Mouse (Mus musculus) kidney, postnatal 25 days (tissue): Measurements from ENCODE around the gene Dpf3.

ENCODE experiments used
- DNase-seq, 2 experiments: peaks; one replicate each; pipeline ENCODE4 v3.0.0; 2021; ENCODE audit warnings: mixed read lengths in 2 of 2

Gene Dpf3

GRCm38 (mm10) chr12:83405374-83406125 lies 82.0 kb downstream of the Dpf3 start:
- peak in 1 of 2 experiments; percentile 38 for DNase-seq

- no peak for DNase-seq
These were observed 85.2 kb downstream of the Dpf3 start for GRCm38 (mm10) chr12:83402270-83402669.

- DNase-seq = no peak
These were observed 95.5 kb downstream of the Dpf3 start for GRCm38 (mm10) chr12:83392011-83392410.

DNA sequence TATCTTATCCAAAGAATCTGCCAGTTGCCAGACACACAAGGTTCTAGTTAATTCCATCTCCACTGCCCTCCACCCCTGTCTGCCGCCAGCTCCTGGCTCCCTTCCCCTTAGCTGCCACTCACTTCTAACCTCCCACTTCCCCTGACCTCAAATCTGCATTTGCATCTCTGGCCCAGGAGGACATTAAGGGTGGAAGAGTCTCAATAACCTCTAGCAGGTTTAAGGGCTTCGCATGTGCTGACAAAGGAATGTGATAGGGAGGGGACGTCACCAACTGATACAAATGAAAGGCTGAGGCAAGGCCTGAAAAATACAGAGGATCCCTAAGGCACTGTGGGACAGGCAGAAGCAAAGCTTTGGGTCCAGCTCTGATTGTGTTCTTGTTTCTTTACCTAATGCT lies 100.0 kb downstream of the Dpf3 start:
- DNase-seq = no peak

DNA sequence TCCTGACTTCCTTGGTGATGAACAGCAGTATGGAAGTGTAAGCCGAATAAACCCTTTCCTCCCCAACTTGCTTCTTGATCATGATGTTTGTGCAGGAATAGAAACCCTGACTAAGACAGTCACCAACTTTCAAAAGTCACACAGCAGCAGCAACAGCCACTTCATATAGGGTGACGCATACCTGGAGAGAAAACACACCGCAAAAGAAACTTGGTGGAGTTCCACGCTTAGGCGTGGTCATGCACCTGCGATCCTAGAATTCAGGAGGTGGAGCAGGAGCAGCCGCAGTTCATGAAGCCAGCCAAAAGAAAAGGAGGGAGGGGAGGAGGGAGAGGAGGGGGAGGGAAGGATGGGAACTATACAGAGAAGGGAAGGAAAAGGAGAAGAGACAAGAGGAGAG lies 106.4 kb downstream of the Dpf3 start:
- peak in 1 of 2 experiments; percentile 11 for DNase-seq

DNA sequence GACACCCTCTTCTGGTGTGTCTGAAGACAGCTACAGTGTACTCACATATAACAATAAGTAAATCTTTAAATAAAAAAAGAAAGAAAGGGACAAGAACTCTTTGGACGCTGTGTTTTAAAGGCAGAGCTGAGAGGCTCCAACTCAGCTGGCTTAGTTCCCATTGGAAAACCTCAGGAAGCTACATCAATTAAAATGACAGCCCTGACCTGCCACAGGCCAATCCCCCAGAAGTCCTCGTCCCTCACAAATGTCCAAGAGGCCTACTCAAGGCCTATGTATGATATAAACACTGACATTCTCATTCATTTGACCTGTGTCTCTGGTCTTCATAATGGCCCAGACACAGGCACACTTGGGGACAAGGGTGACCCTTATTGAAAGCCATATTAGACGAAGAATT lies 107.5 kb downstream of the Dpf3 start:
- DNase-seq = peak in 1 of 2 experiments; percentile 4

DNA sequence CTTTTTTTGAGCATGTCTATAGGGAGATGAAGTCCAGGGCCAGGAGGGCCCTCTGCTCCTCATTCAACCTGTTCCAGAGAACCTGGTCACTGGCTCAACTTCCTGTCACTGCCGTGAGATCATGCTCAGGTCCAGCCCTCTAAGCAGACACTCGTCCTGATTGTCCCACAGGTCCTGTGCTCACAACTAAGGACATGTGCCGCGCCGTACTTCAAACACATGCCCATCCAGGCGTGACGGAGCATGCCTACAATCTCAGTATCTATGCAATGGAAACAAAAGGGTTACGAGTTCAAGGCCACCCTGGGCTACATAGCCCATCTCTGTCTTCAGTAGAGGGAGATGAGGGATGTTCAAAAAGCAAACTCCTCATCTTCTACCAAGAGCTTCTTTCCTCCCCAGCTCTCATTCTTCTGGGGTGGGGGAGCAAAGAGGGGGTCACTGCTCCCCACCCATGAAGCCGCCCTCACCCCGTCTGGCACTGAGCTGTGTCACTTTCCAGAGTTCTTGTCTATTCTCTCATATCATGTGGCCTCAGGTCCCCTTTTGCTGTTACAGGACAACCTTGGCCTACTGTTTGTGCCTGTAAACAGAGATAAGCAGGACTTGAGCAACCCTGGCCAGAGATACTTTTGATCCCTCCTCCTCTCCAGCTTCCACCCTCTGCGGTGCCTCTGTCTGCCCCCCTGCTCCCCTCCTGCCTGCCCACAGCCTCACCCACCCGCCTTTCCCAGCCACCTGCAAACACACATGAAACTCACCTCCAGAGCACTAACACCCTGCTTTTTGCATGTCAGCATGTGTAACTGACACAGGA lies 112.3 kb downstream of the Dpf3 start:
- DNase-seq = peak in 1 of 2 experiments; percentile 23

GRCm38 (mm10) chr12:83373081-83373480 lies 114.4 kb downstream of the Dpf3 start:
- peak in 1 of 2 experiments; percentile 2 for DNase-seq

DNA sequence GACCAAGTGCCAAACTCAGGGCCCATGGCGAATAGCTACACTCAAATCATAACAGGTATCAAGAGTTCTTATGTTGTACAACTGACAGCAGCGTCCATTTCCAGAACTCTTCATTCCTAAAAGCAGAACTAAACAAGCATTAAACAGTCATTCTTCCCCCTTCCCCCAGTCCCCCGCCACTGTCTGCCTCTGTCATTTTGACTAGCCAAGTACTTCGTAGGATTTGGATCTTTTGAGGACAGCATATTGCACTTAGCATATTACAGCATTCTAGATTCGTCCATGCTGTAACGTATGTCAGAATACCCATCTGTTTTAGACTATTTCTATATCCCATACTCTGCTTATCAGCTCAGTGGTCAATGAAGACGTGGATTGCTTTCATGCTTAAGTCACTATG lies 115.2 kb downstream of the Dpf3 start:
- DNase-seq = no peak

DNA sequence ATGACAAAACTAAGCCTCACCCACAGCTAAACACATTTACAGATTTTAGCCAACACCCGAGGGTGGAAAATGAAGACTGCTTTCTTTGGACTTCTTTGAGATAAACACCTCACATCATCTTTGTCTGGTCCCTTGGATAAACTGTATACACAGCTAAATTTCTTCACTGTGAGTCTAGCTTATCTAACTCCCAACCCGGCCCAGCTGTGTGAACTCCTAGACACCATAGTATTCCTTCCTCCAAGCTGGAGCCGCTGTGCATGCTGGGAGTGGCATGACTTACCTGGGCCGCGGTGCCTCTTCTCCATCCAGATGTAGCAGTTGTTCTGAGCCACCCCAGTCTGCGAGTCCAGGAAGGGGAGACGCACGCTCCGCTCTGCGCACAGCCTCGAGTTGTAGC lies 117.3 kb downstream of the Dpf3 start:
- no peak for DNase-seq

GRCm38 (mm10) chr12:83369416-83369815 lies 118.1 kb downstream of the Dpf3 start:
- DNase-seq = no peak

- no peak for DNase-seq
These were observed 120.0 kb downstream of the Dpf3 start for GRCm38 (mm10) chr12:83367486-83367885.

GRCm38 (mm10) chr12:83364771-83365170 lies 122.7 kb downstream of the Dpf3 start:
- no peak for DNase-seq

- no peak for DNase-seq
These were observed 125.7 kb downstream of the Dpf3 start for GRCm38 (mm10) chr12:83361801-83362200.

DNA sequence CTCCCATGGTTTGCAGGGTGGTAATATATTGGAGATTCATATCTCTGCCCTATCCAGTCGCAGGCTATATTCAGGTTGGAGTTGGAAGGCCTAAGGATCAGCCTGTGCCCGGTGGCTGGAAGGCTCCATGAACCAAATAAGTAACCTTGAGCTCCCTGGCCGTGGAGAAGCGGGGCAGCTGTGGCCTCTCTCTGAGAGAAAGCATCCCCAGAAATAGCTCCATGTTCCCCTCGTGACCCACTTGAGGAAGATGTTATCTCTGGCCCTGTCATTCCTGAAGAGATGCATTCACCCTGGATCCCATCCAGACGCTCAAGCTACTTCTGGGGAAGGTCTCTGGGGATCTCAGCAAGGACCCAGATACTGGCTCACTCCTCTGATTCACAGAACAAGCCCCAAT lies 134.9 kb downstream of the Dpf3 start:
- DNase-seq = peak in 1 of 2 experiments; percentile 13

GRCm38 (mm10) chr12:83349736-83350135 lies 137.8 kb downstream of the Dpf3 start:
- no peak for DNase-seq

DNA sequence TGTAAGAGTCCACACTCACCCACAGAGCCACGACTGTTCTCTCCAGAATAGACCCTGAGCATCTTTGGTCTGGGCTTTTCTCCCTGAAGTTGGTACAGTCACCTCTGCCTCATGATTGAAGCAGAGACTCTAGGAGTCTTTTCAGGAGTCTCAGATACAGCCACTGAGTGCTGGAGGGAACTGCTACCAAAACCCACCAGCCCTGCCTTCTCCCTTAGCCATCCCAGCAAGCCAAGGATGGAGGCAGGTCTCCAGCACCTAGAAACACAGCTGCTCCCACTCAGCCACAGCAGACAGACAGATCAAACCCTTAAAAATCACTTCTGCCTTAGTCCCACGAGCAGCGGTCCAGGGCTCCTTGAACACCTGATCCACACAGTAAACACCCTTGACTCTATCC lies 139.3 kb downstream of the Dpf3 start:
- no peak for DNase-seq

DNA sequence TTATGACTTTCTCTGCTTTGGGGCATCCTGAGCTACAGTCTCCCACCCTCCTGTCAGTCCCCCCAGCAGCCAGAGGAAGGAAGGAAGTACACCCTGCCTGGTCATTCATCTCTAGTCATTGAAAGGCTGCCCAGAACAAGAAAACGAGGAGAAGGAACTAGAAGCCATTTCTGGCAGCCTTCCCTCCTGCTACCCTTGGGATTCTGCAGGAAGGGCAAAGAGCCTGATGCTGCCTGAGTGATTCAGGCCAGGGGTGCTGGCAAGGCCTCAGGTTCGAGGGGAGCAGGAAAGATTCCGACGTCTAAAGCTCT lies 144.7 kb downstream of the Dpf3 start:
- DNase-seq = peak; percentile 78 to 81

DNA sequence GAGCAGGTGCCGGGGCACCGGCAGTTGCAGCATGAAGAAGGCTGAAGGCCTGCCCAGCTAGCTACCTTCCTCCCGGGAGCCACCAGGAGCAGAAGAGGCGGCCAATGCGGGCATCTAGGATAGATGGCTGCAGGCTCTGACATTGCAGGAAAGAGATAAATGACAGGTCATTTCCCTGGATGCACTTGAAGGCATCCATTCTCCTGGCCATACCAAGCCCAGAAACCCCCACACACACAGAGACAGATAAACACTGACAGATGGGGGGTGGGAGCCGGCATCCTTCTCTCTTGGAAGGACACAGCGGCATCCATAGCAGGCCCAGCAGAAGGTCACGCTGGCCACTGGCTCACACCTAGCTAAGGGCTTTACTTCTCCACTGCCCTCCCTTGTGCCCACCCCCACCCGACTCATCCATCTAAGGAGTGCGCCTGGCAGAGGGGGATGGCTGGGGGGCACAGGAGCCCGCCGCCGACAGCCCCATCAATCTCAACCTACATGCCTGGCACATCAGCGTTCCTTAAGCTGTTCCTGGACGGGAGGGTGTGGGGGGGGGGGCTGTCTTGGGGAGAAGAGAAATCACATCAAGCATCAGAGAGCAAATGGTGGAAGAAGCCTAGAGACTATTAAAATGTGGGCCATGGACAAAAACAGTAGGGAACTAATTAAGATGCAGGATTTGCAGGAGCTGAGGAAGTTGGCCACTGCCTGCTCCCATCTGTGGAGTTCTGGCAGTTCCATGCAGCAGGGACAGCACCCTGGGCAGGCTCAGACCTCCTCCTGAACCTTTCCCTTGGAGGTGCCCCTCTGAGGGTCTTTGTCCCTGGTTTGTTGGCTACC lies 145.3 kb downstream of the Dpf3 start:
- DNase-seq = no peak

GRCm38 (mm10) chr12:83340960-83341359 lies 146.6 kb downstream of the Dpf3 start:
- DNase-seq = no peak

- DNase-seq = no peak
These were observed 149.2 kb downstream of the Dpf3 start for GRCm38 (mm10) chr12:83338345-83338744.

DNA sequence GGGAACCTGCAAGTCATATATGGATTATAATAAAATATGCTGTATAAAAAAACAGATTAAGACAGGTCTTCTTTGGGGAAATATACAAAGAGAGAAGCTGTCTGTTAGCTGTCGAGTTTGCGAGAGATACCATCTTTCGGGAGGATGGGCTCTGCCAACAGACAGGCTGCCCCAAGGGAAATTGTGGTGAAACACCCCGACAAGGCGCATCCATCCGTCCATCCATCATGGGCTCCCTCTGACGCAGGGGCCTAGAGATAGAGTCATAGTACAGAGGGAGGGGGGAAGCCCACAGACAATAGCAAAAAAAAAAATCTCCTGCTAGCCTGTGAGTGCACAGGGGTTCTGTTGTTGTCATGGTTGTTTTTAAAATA lies 149.8 kb downstream of the Dpf3 start:
- no peak for DNase-seq

DNA sequence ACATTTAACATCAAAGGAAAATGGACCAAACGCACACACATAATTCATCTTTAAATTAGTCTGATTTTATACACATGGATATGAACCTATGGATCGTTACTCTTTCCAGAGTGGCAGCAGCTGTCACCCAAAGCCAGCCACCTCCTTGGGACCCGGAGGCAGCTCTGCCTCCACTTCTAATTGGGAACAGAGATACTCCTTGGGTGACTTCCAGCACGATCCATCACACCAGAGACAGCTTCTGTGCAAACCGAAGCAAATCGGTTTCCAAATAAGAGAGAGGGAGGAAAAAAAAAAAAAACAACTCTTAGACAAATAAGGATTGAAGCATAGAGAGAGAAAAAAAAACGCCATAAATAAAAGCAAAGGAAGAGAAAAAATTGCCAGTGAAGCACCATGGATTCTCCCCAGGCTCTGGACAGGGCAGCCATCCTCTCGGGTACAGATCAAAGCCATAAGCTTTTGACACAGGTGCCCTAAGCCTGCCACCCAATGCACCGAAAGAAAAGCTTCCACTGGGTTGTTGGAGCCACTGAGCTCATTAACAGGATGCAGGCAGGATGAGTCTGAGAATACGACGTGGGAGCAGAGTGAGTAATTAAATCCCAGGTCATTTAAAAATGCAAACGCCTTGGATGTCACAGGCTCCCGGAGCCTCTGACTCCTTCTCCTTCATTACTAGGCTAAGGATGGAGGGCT lies 150.3 kb downstream of the Dpf3 start:
- peak in 1 of 2 experiments; percentile 25 for DNase-seq
